Mouse (Mus musculus) lung, postnatal 0 days (tissue): ENCODE results near the gene Pcgf6.

Source experiments
- CTCF ChIP-seq: IDR thresholded peaks from 2 replicates; pipeline ENCODE4 v1.5.1; 2016; ENCODE audit warnings: antibody characterized with exemption, mild to moderate bottlenecking
- EP300 ChIP-seq: IDR thresholded peaks from 2 replicates; pipeline ENCODE4 v1.6.1; 2016; ENCODE audit warnings: antibody characterized with exemption, mild to moderate bottlenecking, control low read depth

DNA sequence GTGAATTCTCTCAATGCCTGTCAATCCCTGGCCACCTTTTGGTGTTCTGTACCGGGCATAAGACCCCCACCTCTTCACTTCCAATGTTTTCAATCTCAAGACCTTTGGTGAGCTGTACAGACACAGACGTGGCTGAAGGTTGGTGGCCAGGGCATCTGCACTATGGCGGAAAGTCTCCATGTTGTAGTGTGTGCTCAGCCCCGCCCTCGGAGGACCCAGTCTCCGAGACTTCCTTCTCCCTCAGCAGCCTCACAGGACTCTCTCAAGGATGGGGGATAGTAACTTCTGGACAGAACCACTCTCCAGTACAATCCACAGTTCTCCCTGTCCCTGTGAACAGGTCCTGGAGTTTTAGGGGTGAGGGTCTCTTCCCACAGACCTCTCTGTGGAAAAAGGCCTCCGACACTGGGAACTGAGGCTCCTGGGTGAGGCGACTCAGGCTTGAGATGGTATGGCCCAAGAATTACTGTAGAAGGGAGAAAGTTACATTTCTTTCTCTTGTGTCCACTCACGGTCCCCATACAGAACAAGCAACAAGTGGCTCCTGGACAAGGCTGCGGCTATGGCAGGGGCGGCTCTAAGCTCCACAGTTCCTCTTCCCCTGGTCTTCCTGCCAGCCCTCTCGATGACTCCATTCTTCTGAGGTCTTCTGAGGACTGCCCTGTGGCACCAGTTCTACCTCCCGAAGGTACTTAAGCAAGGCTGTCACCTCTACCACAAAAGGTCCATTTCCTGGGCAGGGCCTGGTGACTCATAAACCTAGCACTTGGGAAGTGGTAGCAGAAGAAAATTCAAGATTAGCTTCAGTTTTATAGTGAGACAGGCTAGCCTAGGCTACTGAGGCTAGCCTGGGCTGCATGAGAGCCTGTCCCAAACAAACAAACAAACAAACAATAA is 65.7 kb downstream of the Pcgf6 start:
- TF ChIP-seq CTCF = no peak
- 0 out of 2 replicates have a peak, but pooled peaks have one; percentile 29 for TF ChIP-seq EP300
